Mouse (Mus musculus) hindbrain, embryonic 14.5 days (tissue): ENCODE measurements around the gene Ncam1. TPM values are rescaled to one million over a fixed set of nuclear protein-coding genes. Genes with fewer than 3 reads are reported as not detected.

Experiments
- ATAC-seq: fragments of 200-750 bp; cut with Nextera tagmentation; 2 replicates; pipeline ENCODE4 v1.8.0; 2017; ENCODE audit warnings: moderate number of reproducible peaks, mild to moderate bottlenecking, moderate TSS enrichment, moderate library complexity; ENCODE audit not compliant: low FRiP score
- DNase-seq: peaks from one replicate; pipeline ENCODE4 v3.0.0-alpha.2; 2015; ENCODE audit warnings: low spot score
- H3K27ac ChIP-seq: fragments of 300-500 bp; sonication (generic); 2 replicates; pipeline ENCODE4 v1.5.1; 2014; ENCODE audit warnings: mild to moderate bottlenecking, moderate library complexity
- H3K27me3 ChIP-seq: fragments of 300-500 bp; sonication (generic); 2 replicates; pipeline ENCODE4 v1.6.1; 2014; ENCODE audit warnings: mild to moderate bottlenecking, low read length, mixed read lengths; ENCODE audit not compliant: control insufficient read depth, insufficient read depth
- H3K36me3 ChIP-seq: fragments of 300-500 bp; sonication (generic); replicated peaks from 2 replicates; pipeline ENCODE4 v1.6.1; 2014; ENCODE audit not compliant: control insufficient read depth, insufficient read depth
- H3K4me1 ChIP-seq: fragments of 300-500 bp; sonication (generic); replicated peaks from 2 replicates; pipeline ENCODE4 v1.6.1; 2014; ENCODE audit warnings: antibody characterized with exemption, low read length, mixed read lengths; ENCODE audit not compliant: control insufficient read depth, insufficient read depth
- H3K4me2 ChIP-seq: fragments of 300-500 bp; sonication (generic); replicated peaks from 2 replicates; pipeline ENCODE4 v1.6.1; 2014; ENCODE audit warnings: mild to moderate bottlenecking, moderate library complexity
- H3K4me3 ChIP-seq: fragments of 300-500 bp; sonication (generic); replicated peaks from 2 replicates; pipeline ENCODE4 v1.5.1; 2014; ENCODE audit warnings: mild to moderate bottlenecking, low read length
- H3K9ac ChIP-seq: fragments of 300-500 bp; sonication (generic); 2 replicates; pipeline ENCODE4 v1.6.1; 2014
- H3K9me3 ChIP-seq: fragments of 300-500 bp; sonication (generic); 2 replicates; pipeline ENCODE4 v1.6.1; 2016; ENCODE audit warnings: low read length; ENCODE audit not compliant: control insufficient read depth
- WGBS: fragments of 180-500 bp; shearing (Covaris S2); extraction: QIAGEN DNeasy Blood & Tissue Kit; methylation state at CpG from one replicate; pipeline ENCODE4 v1.1.7; 2014; 5-methylcytosine and 5-hydroxymethylcytosine counted together
- polyA plus RNA-seq: library from polyadenylated mRNA; unstranded; fragments of >200 nt; fragmentation: Nextera tagmentation; extraction: Ambion mirVana; gene quantifications from 2 replicates; pipeline ENCODE4 v1.2.1, GENCODE M21; 2014

Gene Ncam1
- polyA plus RNA-seq, 1 experiment from 2014 or later: 349 TPM

- H3K4me1 ChIP-seq: peaks cover 36% of the 10 kb centered on the region
- WGBS: 48% methylated on average over 9 of the region's 9 CpGs
- H3K27ac ChIP-seq: peak overlapping the region; percentile 89
- peaks cover 22% of the 10 kb centered on the region for H3K36me3 ChIP-seq
- H3K9ac ChIP-seq: no peak overlapping the region
- ATAC-seq (no peak), DNase-seq (peak; percentile 27)
- no peak overlapping the region for H3K4me2 ChIP-seq
- no peaks in the 10 kb centered on the region for H3K27me3 ChIP-seq
- H3K4me3 ChIP-seq: no peak overlapping the region
- no peaks in the 10 kb centered on the region for H3K9me3 ChIP-seq
Measured at GRCm38 (mm10) chr9:49571695-49572510, 226.8 kb downstream of the Ncam1 start.

GRCm38 (mm10) chr9:49570731-49571694 is 227.7 kb downstream of the Ncam1 start:
- Histone ChIP-seq H3K4me1 (peaks cover 36% of the 10 kb centered on the region), H3K4me3 (no peak overlapping the region), H3K36me3 (peaks cover 31% of the 10 kb centered on the region), H3K9me3 (no peaks in the 10 kb centered on the region), H3K4me2 (peak overlapping the region; percentile 27), H3K27me3 (no peaks in the 10 kb centered on the region), H3K27ac (peak overlapping the region; percentile 89), H3K9ac (peak overlapping the region; percentile 34)
- DNase-seq (peak; percentile 79), ATAC-seq (peak; percentile 84)
- WGBS: 40% methylated on average over 10 of the region's 10 CpGs

GRCm38 (mm10) chr9:49570033-49570660 is 228.6 kb downstream of the Ncam1 start:
- H3K9me3 ChIP-seq: no peaks in the 10 kb centered on the region
- DNase-seq (no peak), ATAC-seq (no peak)
- H3K27ac ChIP-seq: peak overlapping the region; percentile 89
- H3K4me3 ChIP-seq: no peak overlapping the region
- H3K27me3 ChIP-seq: no peaks in the 10 kb centered on the region
- H3K4me1 ChIP-seq: peaks cover 36% of the 10 kb centered on the region
- 24% methylated on average over 7 of the region's 7 CpGs for WGBS
- peak overlapping the region; percentile 34; the same call in 1 of the 2 replicates for H3K9ac ChIP-seq
- H3K36me3 ChIP-seq: peaks cover 38% of the 10 kb centered on the region
- peak overlapping the region; percentile 27 for H3K4me2 ChIP-seq

GRCm38 (mm10) chr9:49565846-49566245 is 232.9 kb downstream of the Ncam1 start:
- Histone ChIP-seq H3K9me3 (no peaks in the 10 kb centered on the region), H3K4me3 (no peak overlapping the region), H3K9ac (no peak overlapping the region), H3K4me1 (peaks cover 13% of the 10 kb centered on the region), H3K36me3 (peaks cover 80% of the 10 kb centered on the region), H3K4me2 (no peak overlapping the region), H3K27me3 (no peaks in the 10 kb centered on the region), H3K27ac (no peak overlapping the region)
- DNase-seq (no peak), ATAC-seq (no peak)
- 74% methylated on average over 2 of the region's 2 CpGs for WGBS

- no peak for ATAC-seq
- DNase-seq: no peak
- H3K27ac ChIP-seq: no peak overlapping the region
- H3K36me3 ChIP-seq: peaks cover 92% of the 10 kb centered on the region
- H3K4me3 ChIP-seq: no peak overlapping the region
- H3K4me1 ChIP-seq: no peaks in the 10 kb centered on the region
- no peaks in the 10 kb centered on the region for H3K27me3 ChIP-seq
- no peak overlapping the region for H3K9ac ChIP-seq
- H3K9me3 ChIP-seq: no peaks in the 10 kb centered on the region
- no peak overlapping the region for H3K4me2 ChIP-seq
- WGBS: 93% methylated on average over 2 of the region's 2 CpGs
Measured at GRCm38 (mm10) chr9:49558941-49559340, 239.8 kb downstream of the Ncam1 start.

- WGBS: 66% methylated on average over 2 of the region's 2 CpGs
Measured at GRCm38 (mm10) chr9:49551353-49551752, 247.4 kb downstream of the Ncam1 start.

GRCm38 (mm10) chr9:49542593-49542992 is 256.1 kb downstream of the Ncam1 start:
- Histone ChIP-seq H3K36me3 (peaks cover 77% of the 10 kb centered on the region), H3K27ac (no peak overlapping the region), H3K4me2 (no peak overlapping the region), H3K4me3 (no peak overlapping the region), H3K4me1 (no peaks in the 10 kb centered on the region), H3K9ac (no peak overlapping the region), H3K27me3 (no peaks in the 10 kb centered on the region), H3K9me3 (no peaks in the 10 kb centered on the region)
- ATAC-seq: no peak
- no peak for DNase-seq
- 83% methylated on average over 4 of the region's 4 CpGs for WGBS

More at GRCm38 (mm10) chr9:49551353-49551752, 247.4 kb downstream of the Ncam1 start:
- Histone ChIP-seq H3K4me1 (no peaks in the 10 kb centered on the region), H3K27ac (no peak overlapping the region), H3K4me2 (no peak overlapping the region), H3K27me3 (no peaks in the 10 kb centered on the region), H3K4me3 (no peak overlapping the region), H3K9me3 (no peaks in the 10 kb centered on the region), H3K36me3 (peaks cover 69% of the 10 kb centered on the region), H3K9ac (no peak overlapping the region)
- DNase-seq (no peak), ATAC-seq (no peak)

- H3K4me2 ChIP-seq: no peak overlapping the region
- 38% methylated on average over 6 of the region's 6 CpGs for WGBS
- ATAC-seq (no peak), DNase-seq (no peak)
- no peaks in the 10 kb centered on the region for H3K27me3 ChIP-seq
- H3K4me1 ChIP-seq: peaks cover 21% of the 10 kb centered on the region
- H3K36me3 ChIP-seq: peaks cover 55% of the 10 kb centered on the region
- no peak overlapping the region for H3K27ac ChIP-seq
- H3K9ac ChIP-seq: no peak overlapping the region
- no peaks in the 10 kb centered on the region for H3K9me3 ChIP-seq
- H3K4me3 ChIP-seq: no peak overlapping the region
Measured at GRCm38 (mm10) chr9:49537814-49538213, 260.9 kb downstream of the Ncam1 start.

- Histone ChIP-seq H3K4me3 (no peak overlapping the region), H3K27me3 (no peaks in the 10 kb centered on the region), H3K9me3 (no peaks in the 10 kb centered on the region), H3K4me1 (peaks cover 21% of the 10 kb centered on the region), H3K27ac (no peak overlapping the region), H3K9ac (no peak overlapping the region), H3K4me2 (no peak overlapping the region), H3K36me3 (peaks cover 52% of the 10 kb centered on the region)
- 68% methylated on average over 6 of the region's 6 CpGs for WGBS
- ATAC-seq (no peak), DNase-seq (no peak)
Measured at GRCm38 (mm10) chr9:49536593-49536992, 262.1 kb downstream of the Ncam1 start.
